Mouse (Mus musculus) limb, embryonic 11.5 days (tissue): ENCODE results near the gene Rnf8. TPM values are rescaled to one million over a fixed set of nuclear protein-coding genes. Genes with fewer than 3 reads are reported as not detected.

ENCODE experiments used
- ATAC-seq: fragments of 200-750 bp; cut with Nextera tagmentation; 2 replicates; pipeline ENCODE4 v1.8.0; 2017; ENCODE audit warnings: low read depth; ENCODE audit not compliant: insufficient number of reproducible peaks, low FRiP score, low TSS enrichment
- DNase-seq: peaks from one replicate; pipeline ENCODE4 v3.0.0-alpha.2; 2015; ENCODE audit warnings: low spot score
- H3K27ac ChIP-seq: fragments of 300-500 bp; sonication (generic); replicated peaks from 2 replicates; pipeline ENCODE4 v1.5.1; 2014; ENCODE audit warnings: low read depth, mild to moderate bottlenecking, low read length
- H3K27me3 ChIP-seq: fragments of 300-500 bp; sonication (generic); 2 replicates; pipeline ENCODE4 v1.6.1; 2014; ENCODE audit warnings: mild to moderate bottlenecking, low read length, mixed read lengths; ENCODE audit not compliant: control insufficient read depth, insufficient read depth
- H3K36me3 ChIP-seq: fragments of 300-500 bp; sonication (generic); 2 replicates; pipeline ENCODE4 v1.6.1; 2014; ENCODE audit warnings: mild to moderate bottlenecking, low read length, moderate library complexity, mixed read lengths; ENCODE audit not compliant: control insufficient read depth, insufficient read depth
- H3K4me1 ChIP-seq: fragments of 300-500 bp; sonication (generic); 2 replicates; pipeline ENCODE4 v1.6.1; 2014; ENCODE audit warnings: low read length, mixed read lengths; ENCODE audit not compliant: control insufficient read depth, insufficient read depth
- H3K4me2 ChIP-seq: fragments of 300-500 bp; sonication (generic); 2 replicates; pipeline ENCODE4 v1.6.1; 2014; ENCODE audit warnings: low read depth, mild to moderate bottlenecking, moderate library complexity; ENCODE audit not compliant: severe bottlenecking
- H3K4me3 ChIP-seq: fragments of 300-500 bp; sonication (generic); 2 replicates; pipeline ENCODE4 v1.5.1; 2014; ENCODE audit warnings: low read depth, low read length
- H3K9ac ChIP-seq: fragments of 300-500 bp; sonication (generic); 2 replicates; pipeline ENCODE4 v1.6.1; 2014; ENCODE audit warnings: mild to moderate bottlenecking, low read length
- H3K9me3 ChIP-seq: fragments of 300-500 bp; sonication (generic); 2 replicates; pipeline ENCODE4 v1.6.1; 2016; ENCODE audit warnings: low read length; ENCODE audit not compliant: control insufficient read depth
- WGBS: fragments of 180-500 bp; shearing (Covaris S2); extraction: QIAGEN DNeasy Blood & Tissue Kit; methylation state at CpG from one replicate; pipeline ENCODE4 v1.1.7; 2014; 5-methylcytosine and 5-hydroxymethylcytosine counted together
- polyA plus RNA-seq: library from polyadenylated mRNA; unstranded; fragments of >200 nt; fragmentation: Nextera tagmentation; extraction: Ambion mirVana; gene quantifications from 2 replicates; pipeline ENCODE4 v1.2.1, GENCODE M21; 2014

Gene Rnf8
- polyA plus RNA-seq, 1 experiment from 2014 or later, result 116 TPM

DNA sequence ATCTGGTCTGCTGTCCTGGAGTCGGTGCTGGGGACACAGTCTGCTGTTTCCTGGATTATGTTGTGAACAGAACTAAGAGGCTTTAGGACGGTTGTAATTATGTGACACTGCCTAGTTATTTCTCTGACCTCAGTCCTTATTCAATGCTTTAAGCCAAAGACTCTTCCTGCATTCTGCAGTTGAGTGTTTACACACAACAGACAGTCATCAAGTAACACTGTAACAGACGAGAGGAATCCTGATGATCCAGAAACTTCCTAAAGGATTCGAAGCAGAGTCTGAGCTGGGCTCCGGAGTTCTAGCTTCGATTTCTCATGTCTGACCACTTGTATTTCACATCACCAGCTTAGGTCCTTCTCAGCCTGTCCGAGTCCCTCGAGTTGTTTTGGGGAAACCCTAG lies 63.9 kb downstream of the Rnf8 start:
- peaks cover 26% of the 10 kb centered on the region for H3K36me3 ChIP-seq
- ATAC-seq (no peak), DNase-seq (no peak)
- no peaks in the 10 kb centered on the region for H3K9me3 ChIP-seq
- no peaks in the 10 kb centered on the region for H3K27me3 ChIP-seq
- no peaks in the 10 kb centered on the region for H3K4me1 ChIP-seq
- H3K4me3 ChIP-seq, result no peak overlapping the region
- 89% methylated on average over 8 of the region's 8 CpGs for WGBS
- H3K27ac ChIP-seq, result no peak overlapping the region
- no peak overlapping the region for H3K9ac ChIP-seq
- H3K4me2 ChIP-seq, result no peak overlapping the region

DNA sequence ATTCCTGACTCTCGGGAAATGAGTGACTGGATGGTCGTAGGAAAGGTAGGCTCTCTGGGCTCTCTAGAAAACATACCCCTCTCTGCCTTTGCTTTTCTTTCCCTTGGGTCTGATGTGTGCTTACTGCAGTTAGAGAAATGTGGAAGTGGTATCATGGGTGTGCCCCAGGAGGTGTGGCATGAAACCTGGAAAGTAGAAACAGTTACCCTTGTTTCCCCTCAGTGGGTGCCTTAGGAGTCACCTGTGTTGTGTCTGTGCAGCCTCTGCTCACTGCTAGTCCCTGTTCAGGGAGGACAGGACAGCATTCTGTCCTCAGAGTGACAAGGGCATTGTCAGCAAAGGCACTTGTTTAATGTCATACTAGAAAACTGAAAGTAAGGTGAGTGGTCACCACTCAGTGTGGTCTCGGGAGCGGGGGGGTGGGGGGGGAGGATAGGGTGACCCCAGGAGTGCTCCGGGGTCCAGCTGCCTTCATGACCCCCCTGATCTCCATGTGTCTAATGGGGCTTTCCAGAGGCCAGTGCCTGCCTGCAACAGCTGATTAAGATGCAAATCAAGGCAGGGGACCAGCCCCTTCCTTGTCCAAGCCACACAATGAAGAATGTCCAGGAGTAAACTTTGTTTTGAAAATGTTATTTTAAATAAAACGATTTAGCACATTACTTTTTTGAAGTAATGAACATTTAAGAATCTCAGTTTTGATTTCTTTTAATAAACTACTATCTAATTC lies 64.6 kb downstream of the Rnf8 start:
- Histone ChIP-seq H3K4me3 (no peak overlapping the region), H3K4me2 (no peak overlapping the region), H3K4me1 (no peaks in the 10 kb centered on the region), H3K36me3 (peaks cover 26% of the 10 kb centered on the region), H3K9ac (no peak overlapping the region), H3K27me3 (no peaks in the 10 kb centered on the region), H3K27ac (no peak overlapping the region), H3K9me3 (no peaks in the 10 kb centered on the region)
- DNase-seq (no peak), ATAC-seq (no peak)
- WGBS, result 88% methylated on average over 6 of the region's 6 CpGs

DNA sequence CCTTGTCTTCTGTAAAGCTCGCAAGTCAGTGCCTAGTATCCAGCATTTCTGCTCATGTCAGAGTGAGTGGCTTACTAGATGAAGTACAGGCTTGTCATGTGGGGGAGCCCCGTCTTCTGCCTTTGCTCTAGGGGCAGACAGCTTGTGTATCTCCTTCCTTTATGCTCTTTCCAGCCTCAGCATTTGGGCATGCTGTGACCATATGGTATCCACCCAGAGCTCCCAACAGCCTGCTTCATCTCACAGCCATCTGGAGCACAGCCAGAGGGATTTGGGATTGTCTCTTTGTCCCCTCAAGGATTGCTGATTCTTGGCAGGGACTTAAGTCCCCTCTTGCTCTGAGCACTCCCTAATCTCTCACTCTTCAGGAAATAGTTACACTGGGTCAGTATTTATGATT lies 65.6 kb downstream of the Rnf8 start:
- no peak overlapping the region for H3K9ac ChIP-seq
- no peaks in the 10 kb centered on the region for H3K9me3 ChIP-seq
- H3K4me3 ChIP-seq, result no peak overlapping the region
- ATAC-seq (no peak), DNase-seq (no peak)
- WGBS, result 87% methylated on average over 2 of the region's 2 CpGs
- H3K36me3 ChIP-seq, result peaks cover 26% of the 10 kb centered on the region
- H3K4me2 ChIP-seq, result no peak overlapping the region
- H3K27ac ChIP-seq, result no peak overlapping the region
- no peaks in the 10 kb centered on the region for H3K27me3 ChIP-seq
- no peaks in the 10 kb centered on the region for H3K4me1 ChIP-seq

DNA sequence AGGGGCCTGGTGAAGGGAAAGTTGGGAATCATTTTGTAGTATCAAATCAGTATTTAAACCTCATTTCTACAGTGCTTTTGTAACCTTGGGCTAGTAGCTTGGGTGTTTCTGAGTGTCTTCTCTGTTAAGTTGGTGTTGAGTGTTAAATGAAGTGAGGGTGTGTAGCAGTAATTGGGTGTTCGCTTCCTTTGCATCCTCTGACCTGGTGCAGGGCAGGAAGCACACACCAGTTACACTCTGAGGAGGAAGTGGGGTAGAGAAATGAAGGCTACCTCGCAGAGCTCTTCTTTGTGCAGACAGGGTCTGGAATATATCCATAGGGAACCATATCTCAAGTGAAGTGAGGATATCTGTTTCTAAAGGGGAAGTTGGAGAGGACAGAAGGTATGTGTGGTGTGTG lies 66.3 kb downstream of the Rnf8 start:
- Histone ChIP-seq H3K4me1 (no peaks in the 10 kb centered on the region), H3K9me3 (no peaks in the 10 kb centered on the region), H3K36me3 (peaks cover 26% of the 10 kb centered on the region), H3K9ac (no peak overlapping the region), H3K4me3 (no peak overlapping the region), H3K27me3 (no peaks in the 10 kb centered on the region), H3K4me2 (no peak overlapping the region), H3K27ac (no peak overlapping the region)
- no peak for ATAC-seq
- no peak for DNase-seq
- 85% methylated on average over 2 of the region's 2 CpGs for WGBS

DNA sequence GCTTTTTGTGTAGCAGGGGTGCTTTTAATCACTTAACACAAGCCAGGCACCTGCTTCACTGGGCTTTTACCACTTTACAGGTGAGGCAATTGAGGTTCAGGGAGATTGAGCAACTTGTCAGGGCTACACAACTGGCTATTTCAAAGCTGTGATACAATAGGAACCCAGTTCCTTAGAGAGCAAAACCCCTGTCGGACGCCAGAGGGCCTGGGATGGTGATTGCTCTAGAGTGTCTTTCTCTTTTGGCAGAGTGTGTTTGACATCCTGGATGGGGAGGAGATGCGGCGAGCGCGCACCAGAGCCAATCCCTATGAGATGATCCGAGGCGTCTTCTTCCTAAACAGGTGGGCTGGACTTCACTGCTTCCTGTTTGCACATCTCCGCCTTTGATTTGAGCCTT lies 67.1 kb downstream of the Rnf8 start:
- no peak for ATAC-seq
- no peak overlapping the region for H3K9ac ChIP-seq
- H3K4me2 ChIP-seq, result no peak overlapping the region
- H3K9me3 ChIP-seq, result no peaks in the 10 kb centered on the region
- H3K36me3 ChIP-seq, result peaks cover 22% of the 10 kb centered on the region
- DNase-seq, result no peak
- H3K4me1 ChIP-seq, result no peaks in the 10 kb centered on the region
- WGBS, result 91% methylated on average over 9 of the region's 9 CpGs
- H3K27me3 ChIP-seq, result no peaks in the 10 kb centered on the region
- no peak overlapping the region for H3K4me3 ChIP-seq
- no peak overlapping the region for H3K27ac ChIP-seq

DNA sequence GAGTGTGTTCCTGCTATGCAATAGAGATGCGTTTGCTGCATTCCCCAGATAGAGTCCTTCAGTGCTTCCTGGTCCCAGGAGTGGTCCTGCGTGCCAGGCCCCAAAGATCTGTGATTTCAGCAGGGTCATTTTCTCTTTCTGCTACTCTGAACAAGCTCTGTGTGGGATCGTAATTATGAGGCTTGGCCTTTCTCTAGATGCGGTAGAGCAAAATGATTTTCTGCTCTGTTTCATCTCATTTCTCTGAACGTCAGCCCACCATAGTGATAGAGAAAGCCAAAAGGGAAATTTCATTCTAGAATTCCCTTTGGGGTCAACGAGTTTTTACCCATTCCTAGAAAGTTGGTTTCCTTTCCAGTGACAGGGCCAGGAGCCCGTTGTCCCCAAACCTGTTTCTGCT lies 67.7 kb downstream of the Rnf8 start:
- no peak overlapping the region for H3K4me3 ChIP-seq
- peaks cover 20% of the 10 kb centered on the region for H3K36me3 ChIP-seq
- no peak for DNase-seq
- no peaks in the 10 kb centered on the region for H3K9me3 ChIP-seq
- ATAC-seq, result no peak
- no peak overlapping the region for H3K9ac ChIP-seq
- H3K27ac ChIP-seq, result no peak overlapping the region
- no peaks in the 10 kb centered on the region for H3K4me1 ChIP-seq
- 94% methylated on average over 7 of the region's 7 CpGs for WGBS
- no peaks in the 10 kb centered on the region for H3K27me3 ChIP-seq
- no peak overlapping the region for H3K4me2 ChIP-seq

DNA sequence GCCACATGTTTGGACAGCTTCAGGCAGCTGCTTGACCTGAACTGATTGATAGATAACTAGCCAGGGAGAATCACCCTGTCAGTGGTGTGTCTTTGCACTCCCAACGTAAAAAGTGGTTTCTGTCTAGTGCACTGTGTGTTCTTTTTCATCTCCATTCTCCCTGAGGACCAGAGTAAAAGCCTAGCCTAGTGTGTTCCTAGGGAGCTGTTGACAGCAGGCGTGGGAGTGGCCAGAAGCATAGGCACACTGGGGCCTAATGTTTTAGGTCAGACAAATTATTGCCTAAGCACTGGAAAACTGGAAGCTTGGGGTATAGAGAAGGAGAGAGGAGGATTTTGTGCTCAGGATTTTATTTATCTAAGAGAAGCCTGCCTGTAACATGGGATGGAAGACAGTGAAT lies 68.5 kb downstream of the Rnf8 start:
- no peak overlapping the region for H3K4me2 ChIP-seq
- no peak overlapping the region for H3K9ac ChIP-seq
- H3K9me3 ChIP-seq, result no peaks in the 10 kb centered on the region
- WGBS, result 87% methylated on average over 2 of the region's 2 CpGs
- no peaks in the 10 kb centered on the region for H3K4me1 ChIP-seq
- H3K27me3 ChIP-seq, result no peaks in the 10 kb centered on the region
- DNase-seq, result no peak
- H3K36me3 ChIP-seq, result peaks cover 23% of the 10 kb centered on the region
- ATAC-seq, result no peak
- H3K4me3 ChIP-seq, result no peak overlapping the region
- no peak overlapping the region for H3K27ac ChIP-seq

DNA sequence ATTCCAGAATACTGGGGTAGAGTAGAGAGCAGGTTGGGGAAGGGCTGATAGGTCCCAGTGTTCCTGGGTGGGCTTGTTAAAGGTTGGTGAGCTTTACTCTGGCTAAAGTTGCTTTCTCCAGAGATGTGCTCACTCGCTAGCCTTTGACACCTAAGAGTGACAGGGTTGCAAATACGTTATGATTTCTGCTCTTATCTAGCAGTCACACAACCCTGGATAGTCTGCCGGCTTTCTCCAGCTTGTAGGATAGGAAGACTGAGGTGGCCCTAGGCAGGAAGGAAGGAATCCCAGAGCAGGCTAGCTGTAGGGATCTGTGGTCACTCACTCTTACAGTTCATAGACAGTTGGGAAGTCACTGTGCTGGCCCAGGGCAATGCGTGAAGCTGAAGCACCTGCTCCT lies 69.7 kb downstream of the Rnf8 start:
- ATAC-seq (no peak), DNase-seq (no peak)
- no peaks in the 10 kb centered on the region for H3K9me3 ChIP-seq
- no peak overlapping the region for H3K4me2 ChIP-seq
- no peak overlapping the region for H3K27ac ChIP-seq
- no peaks in the 10 kb centered on the region for H3K4me1 ChIP-seq
- no peak overlapping the region for H3K9ac ChIP-seq
- WGBS, result 93% methylated on average over 4 of the region's 4 CpGs
- no peaks in the 10 kb centered on the region for H3K27me3 ChIP-seq
- peaks cover 29% of the 10 kb centered on the region for H3K36me3 ChIP-seq
- no peak overlapping the region for H3K4me3 ChIP-seq

DNA sequence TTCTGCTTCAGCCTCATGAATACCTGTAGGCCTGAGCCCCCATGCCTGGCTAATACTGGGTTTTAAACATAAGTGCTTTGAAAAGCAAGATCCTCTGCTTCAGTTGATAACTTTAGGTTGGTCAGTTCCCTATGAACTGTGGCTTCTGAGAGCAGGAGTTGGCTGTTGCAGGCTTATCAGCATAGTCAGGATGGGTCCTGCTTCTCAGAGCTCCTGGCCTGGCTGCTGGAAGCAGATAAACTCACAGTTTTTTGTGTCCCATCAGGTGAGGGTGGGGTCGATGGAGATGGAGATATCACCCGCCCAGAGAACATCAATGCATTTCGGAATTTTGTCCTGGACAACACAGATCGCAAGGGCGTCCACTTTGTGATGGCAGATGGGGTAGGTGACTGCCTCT lies 72.2 kb downstream of the Rnf8 start:
- Histone ChIP-seq H3K4me2 (no peak overlapping the region), H3K27me3 (no peaks in the 10 kb centered on the region), H3K36me3 (peaks cover 21% of the 10 kb centered on the region), H3K9ac (no peak overlapping the region), H3K9me3 (no peaks in the 10 kb centered on the region), H3K4me3 (no peak overlapping the region), H3K27ac (no peak overlapping the region), H3K4me1 (no peaks in the 10 kb centered on the region)
- no peak for DNase-seq
- ATAC-seq, result no peak
- WGBS, result 93% methylated on average over 5 of the region's 5 CpGs
